Mouse (Mus musculus) Muller cell, postnatal 12 days (primary cell): ENCODE data around the gene A730009L09Rik.

Experiments used
- DNase-seq: peaks from one replicate; pipeline ENCODE4 v3.0.0-alpha.2; 2015; ENCODE audit errors: inconsistent ontology term

Gene A730009L09Rik

DNA sequence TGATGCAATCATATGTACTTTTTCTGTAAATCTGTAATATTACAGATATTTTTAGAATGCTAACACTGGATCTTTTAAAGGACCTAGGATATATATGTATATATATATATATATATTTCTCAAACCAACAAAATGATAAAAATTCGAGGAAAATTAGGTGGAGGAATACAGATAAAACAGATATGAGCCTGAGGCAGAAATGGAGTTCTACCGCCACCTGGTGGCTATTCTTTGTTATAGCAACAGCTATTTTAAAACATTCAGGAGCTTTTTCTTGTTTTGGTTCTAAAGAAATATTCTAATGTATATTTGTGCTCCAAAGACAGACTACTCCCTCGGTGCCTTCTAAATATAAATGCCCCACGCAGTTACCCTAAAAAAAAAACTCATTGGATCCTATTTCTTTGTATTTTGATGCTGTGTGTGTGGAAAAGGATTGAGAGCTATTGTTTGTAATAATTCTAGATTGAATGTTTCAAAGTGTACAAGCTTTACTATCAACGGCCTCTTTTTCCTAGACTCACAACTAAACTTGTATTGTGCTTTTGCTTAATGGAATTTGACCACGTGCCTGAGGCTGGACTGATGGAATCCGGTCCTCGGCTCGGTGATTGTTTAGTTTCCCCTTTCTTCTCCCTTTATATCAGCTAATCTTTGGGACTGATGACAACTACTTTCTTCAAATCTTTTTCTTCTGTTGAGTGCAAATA lies 44.8 kb downstream of the A730009L09Rik start:
- peak; percentile 24 for DNase-seq

DNA sequence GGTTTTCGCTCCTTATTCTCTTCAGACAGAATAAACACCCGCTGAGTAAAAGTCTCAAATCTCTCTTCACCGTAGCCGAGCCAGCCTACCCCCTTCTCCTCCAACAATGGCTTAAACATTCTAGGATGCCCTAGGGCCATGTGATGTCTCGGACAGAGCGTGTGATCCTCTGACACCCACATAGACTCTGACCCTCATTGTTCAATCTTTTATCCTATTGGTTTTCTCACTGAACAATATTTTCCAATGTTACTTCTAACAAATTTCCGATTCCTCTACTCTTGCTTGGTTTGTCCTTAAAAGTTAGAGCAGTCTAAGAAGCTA lies 45.3 kb downstream of the A730009L09Rik start:
- no peak for DNase-seq
